Mouse (Mus musculus) lung, postnatal 25 days (tissue): ENCODE measurements around the gene Jtb.
A peak's percentile ranks its signal among the peaks of the same experiment; 100 is the strongest.
"Not testable (repeated sequence)": the region's sequence is repeated elsewhere in the genome, so short reads cannot be mapped to it uniquely, and the experiment has no call there.

Experiments used
- DNase-seq: peaks from one replicate; pipeline ENCODE4 v3.0.0; 2022; ENCODE audit warnings: low spot score

The Jtb gene

DNA sequence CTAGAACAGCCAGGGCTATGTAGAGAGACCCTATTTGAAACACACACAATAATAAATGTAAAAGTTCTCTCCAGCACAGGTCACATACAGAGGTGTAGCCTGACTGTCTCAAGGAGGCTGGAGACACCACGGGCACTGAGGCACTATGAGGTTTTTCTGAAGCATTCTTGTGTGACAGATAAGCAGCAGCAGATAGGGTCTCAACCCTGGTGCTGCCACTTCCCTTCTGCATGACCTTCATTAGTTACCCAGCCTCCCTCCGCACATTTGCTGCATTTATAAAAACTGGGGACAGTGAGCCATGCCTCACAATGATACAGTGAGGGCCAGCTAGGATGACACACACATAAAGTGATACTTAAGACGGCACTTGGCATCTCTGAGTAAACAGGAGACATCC is 8.5 kb upstream of the Jtb start:
- DNase-seq: no peak

DNA sequence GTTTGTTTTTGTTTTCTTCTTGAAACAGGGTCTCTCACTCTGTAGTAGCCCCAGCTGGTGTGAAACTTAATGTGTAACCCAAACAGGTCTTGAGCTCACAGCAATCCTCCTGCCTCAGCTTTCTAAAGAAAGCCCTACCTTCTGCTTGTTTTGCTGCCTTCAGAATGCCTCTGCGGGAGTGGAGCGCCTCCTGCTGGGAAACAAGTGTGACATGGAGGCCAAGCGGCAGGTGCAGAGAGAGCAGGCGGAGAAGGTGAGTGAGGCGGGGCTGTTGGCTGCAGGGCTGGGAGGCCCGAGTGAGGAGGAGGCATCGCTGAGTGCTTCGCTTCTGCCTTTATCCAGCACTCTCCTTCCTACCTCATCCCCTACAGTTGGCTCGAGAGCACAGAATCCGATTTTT is 7.1 kb upstream of the Jtb start:
- no peak for DNase-seq

DNA sequence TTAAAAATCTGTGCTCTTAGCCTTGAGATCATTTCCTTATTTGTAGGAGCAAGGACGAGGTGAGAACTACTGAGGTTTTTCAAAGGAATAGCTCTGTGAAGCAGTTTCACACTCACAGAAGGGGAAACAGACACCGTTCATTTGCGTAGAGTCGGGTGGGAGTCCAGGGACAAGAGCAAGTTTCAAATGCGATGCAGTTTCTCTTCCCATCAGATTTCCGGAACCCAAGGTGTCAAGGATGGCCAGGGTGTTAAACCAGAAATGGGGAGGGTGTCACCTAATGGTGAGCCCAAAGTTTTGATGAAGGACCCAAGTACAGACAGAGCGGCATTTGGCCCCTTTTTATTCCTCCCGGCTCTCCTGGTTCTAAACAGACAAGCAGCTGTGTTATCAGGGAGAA is 322 bp upstream of the Jtb start:
- no peak for DNase-seq

DNA sequence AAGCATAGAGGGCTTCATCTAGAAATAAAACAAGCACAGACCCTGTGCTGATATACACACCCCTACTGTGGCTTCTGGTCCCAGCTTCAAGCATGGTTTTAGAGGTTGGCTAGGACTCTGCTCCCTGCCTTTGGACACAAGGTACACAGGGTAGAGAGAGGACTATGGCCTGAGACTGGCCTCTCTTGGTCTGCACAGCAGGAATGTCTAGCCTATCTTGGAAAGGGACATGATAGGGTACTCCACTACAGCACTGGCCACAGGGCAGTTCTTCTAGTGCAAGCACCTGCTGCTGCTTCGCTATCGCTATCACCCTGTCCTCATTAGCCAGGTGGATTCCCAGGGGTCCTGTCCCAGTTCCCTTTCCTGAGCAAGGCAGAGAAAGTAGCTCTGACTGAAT is 9.9 kb downstream of the Jtb start:
- DNase-seq: no peak

DNA sequence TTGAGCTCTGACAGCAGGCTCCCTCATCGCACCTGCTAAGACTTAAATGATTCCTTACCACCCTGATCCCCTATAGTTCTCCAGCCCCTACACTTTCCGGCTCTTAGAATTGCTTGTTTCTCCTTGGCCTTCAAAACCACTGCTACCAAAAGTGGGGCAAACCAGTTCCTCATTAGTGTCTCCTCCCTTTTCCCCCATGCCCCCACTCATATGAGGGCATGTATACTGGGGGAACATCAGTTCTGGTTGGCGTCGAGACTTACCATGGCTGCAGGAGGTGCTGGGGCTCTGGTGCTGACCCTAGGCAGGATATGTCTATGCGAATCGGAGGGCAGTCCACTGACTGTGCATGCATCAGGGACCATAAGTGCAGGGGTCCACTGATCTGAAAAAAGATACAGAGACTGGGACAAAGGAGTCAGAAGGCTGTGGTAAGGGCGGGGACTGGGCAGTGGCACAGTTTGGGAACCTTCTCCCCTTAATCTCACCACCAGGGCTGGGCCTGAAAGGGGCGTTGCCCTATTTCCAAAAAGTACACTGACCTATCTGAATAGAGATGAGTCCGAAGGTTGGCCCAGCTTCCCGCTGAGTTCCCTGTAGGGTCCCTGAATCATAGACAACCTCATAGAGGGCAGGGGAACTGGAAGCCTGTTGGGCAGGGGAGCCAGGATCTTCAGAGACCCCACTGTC is 10.4 kb downstream of the Jtb start:
- DNase-seq: no peak

DNA sequence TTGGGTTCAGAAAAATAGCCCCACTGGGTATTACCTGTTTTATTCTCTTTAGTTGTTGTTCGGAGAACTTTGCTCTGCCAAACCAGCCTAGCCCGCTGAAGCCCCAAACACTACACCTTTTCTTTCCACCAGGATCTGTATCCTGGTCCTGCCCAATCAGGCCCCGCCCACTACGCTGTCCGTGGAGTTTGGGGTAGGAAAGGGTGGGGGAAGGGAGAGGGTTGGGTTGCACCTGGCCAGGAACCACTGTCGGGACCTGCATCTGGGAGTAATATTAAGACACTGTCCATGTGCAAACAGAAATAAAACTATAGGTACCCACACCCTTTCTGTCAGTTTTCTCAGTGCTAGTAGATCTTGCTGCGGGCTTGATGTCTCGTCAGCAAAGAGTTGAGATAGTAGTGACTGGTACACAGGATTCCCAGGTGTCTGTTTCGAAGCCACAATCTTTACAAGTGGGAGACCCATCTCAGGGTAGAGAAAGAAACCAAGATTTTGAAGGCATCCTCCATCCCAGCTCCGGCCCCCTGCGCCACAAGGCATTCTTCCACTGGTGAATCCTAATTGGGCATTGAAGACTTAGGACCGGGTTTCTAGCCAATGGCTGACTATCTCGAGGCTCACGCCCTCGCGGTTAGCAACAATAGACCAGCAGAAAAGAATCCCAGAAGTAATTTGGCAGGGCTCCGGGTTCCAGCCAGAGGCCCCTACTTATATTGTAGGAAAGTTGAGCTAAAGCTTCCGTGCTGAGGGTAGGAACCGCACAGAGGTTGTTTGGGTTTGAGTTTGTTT is 11.8 kb downstream of the Jtb start, which contains the start of gene Creb3l4:
Gene Creb3l4 (minus strand): TSS at position 529 of the 792 bp plus-strand sequence.
- peak; percentile 55 for DNase-seq

DNA sequence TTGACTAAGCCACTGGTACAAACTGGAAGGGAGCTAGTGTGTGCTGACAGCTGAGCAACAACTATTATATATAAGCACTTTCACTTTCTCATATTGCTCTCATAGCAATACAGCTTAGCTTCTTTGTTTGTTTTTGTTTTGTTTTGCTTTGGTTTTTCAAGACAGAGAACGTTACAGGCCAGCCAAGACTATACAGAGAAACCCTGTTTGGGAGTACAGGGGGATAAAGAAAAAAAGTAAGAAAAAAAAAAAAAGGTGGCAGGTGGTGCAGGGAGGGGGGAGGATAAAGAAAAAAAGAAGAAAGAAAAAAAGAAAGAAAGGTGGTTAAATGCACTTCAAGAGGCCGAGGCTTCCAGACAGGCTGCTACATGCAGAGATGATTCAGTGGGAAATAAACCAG is 14.0 kb downstream of the Jtb start:
- DNase-seq: no peak

DNA sequence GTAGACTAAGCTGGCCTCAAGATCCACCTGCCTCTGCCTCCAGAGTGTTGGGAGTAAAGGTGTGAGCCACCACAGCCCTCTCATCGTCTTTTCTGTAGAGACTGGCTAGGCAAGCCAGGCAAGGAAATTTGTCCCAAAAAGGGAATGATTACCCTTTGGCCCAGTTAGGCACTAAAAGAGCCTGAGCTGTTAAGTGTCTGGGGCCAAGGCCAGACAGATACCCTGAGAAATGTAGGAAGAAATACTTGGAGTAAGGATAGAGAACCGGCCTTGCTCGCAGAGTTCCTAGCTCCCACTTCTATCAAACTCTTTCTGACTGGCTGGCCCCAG is 16.2 kb downstream of the Jtb start:
- DNase-seq: no peak

DNA sequence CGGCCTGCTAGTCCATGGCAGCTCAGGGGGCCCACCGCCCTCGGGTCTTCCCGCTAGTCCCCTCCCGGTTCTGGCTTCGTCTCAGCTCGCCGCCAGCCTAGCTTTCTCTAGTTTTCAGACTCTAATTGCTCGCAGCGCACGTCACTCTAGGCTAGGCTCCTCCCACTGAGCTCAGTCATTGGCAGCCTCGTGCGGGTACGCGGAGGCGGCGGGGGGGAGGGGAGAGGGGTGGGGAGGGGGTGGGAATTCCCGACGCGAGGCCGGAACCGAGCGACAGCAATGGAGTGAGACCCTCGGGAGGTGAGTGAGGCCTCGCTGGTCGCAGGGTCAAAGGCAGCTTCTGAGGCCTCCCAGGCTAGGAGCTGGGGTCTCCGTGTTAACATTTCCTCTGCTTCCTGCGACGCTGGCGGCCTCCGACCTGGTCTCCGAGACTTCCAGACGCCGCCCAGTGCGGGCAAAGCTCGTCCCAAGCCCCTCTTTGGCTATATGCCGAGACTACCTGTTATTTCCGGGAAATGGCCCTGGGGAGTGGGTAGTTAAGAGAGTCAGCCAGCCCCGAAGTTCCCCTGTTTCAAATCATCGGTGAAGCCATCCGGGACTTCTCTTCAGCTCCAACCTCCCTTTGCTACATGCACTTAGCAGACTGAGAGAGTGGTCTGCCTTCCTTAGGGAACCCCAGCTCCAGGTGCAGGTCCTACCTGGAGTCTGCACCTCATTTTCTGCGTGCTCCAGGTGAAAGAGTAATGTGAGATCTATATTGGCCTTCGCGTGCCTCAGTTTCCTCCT is 16.8 kb downstream of the Jtb start, which contains the start of gene Slc39a1:
Gene Slc39a1 (plus strand): TSS at position 213 of the 786 bp plus-strand sequence.
- peak; percentile 96 for DNase-seq

DNA sequence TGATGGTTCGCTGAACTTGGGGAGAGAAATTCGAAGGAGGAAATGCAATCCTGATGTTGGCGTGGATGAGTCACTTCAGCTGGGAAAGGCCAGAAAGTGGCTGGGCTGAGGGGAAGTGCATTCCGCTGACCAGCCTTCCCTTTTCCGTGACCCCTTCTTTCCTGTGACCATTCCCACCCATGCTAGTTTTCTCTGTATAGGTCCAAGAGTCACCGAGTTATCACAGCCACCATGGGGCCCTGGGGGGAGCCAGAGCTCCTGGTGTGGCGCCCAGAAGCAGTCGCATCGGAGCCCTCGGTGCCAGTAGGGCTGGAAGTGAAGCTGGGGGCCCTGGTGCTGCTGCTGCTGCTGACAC is 17.3 kb downstream of the Jtb start:
- peak; percentile 51 for DNase-seq

DNA sequence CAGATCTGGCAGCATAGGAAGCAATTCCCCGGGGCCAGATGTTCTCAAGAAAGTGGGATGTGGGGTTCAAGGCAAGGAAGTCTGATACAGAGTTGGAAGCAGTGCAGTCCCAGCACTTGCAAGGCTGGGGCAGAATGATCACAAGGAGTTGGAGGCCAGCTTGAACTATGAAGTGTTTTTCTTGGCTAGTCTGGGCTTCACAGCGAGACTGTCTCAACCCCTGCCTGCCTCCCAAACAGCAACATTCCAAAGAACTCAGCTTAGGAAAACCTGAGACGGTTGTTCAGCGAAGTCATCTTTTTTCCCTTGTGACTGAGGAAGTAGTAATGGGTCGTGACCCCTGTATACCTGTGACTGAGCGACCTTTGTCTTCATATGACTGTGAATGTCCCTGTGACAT is 19.4 kb downstream of the Jtb start:
- no peak for DNase-seq

DNA sequence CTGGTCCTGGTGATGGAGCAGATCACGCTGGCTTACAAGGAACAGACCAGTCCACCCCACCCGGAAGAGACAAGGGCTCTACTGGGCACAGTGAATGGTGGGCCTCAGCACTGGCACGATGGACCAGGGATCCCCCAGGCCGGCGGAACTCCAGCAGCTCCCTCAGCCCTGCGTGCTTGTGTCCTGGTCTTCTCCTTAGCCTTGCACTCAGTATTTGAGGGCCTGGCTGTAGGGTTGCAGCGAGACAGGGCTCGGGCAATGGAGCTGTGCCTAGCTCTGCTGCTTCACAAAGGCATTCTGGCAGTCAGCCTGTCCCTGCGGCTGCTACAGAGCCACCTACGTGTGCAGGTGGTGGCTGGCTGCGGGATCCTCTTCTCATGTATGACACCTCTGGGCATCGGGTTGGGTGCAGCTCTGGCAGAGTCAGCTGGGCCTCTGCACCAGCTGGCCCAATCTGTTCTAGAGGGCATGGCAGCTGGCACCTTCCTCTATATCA is 20.4 kb downstream of the Jtb start:
- not testable (repeated sequence) for DNase-seq

DNA sequence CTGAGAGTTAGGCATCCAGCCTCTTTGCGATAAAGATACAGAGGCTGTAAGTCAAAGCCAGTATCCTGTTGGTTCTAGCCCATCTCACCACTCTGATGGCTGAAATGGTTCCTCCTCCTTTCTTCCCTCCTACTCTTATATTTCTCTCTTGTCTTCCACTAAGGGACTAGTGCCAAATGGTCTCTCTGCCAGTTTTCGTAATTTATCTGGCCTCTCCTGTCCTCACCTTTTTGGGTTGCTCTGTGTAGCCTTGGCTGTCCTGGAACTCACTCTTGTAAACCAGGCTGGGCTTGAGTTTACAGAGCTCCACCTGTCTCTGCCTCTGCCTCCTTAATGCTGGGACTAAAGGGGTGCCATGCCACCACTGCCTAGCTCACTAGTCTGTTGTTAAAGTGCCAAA is 21.3 kb downstream of the Jtb start:
- DNase-seq: not testable (repeated sequence)

DNA sequence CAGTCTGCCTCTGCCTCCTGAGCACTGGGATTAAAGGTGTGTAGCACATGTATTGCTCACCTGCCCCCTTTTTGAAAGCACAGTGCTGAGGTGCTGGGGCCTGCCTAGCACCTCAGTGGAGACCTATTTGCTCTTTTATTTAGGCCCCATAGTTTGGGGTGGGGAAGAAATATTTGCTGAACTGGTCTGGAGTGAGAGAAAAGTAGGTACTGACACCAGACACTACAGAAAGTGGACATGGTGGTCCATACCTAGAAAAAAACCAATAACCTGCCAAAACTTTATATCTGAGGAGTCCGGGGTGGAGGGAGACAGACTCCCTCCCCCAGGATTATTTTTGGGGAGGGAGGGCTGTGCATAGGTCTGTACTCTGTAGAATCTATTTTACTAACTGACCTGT is 21.8 kb downstream of the Jtb start:
- DNase-seq: not testable (repeated sequence)

DNA sequence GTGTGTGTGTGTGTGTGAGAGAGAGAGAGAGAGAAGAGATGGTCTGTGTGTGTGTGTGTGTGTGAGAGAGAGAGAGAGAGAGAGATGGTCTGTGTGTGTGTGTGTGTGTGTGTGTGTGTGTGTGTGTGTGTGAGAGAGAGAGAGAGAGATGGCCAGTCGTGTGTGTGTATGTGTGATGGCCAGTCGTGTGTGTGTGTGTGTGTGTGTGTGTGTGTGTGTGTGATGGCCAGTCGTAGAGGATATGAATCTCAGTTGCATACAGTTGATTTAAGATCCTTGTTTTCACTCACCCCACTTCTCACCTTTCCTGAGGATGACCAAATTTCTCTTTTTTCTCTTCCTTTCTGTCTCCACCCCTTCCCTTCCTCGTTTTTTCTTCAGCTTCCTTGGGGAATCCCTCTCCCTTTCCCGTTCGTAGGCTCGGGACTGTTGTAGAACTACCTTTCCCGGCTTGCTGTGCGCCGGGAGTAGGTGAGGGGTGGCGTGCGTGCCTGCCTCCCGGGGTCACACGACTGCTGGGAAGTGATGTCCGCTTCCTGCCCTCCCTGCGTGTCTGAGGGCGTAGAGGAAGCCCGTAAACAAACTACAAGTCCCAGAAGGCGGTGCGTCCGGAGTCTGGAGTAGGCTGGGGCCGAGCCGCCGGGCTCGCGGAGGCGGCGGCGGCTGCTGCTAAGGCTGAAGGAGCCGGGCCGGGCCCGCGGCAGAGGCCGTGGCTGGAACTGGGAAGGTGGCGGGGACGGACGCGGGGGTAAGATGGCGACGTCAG is 22.4 kb downstream of the Jtb start, which contains the start of gene Crtc2:
Gene Crtc2 (plus strand): TSS at position 511 of the 766 bp plus-strand sequence.
- DNase-seq: peak; percentile 99

DNA sequence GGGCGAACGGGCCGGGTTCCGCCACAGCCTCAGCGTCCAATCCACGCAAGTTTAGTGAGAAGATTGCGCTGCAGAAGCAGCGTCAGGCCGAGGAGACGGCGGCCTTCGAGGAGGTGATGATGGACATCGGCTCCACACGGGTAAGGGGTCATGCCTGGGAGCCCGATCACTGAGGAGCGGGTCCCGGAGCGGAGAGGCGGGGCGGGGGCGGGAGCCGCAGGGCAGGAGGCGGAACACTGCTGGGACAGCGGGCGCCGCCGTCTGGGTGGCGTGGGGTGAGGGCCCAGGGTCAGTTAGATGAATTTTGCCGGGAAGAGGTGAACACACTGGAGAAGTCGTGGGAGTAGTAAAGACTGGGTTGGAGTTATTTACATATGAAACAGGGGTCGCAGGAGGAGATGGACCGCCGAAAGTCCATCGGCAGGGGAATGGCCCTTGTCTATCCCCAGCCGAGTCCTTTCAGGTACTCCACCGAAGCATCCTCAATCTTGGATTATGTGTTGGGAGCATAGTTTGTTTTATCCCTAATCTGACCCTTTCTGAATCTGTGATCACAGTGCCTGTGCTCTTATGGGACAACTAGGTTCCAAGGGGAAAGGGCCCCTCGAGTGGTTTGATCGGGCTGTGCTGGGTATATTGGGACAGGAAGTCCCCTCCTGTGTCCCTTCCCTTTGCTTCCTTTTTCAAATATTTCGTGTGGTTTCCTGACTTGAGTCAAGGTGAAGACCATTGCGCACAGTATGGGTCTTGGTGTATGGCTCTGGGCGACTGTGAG is 23.2 kb downstream of the Jtb start:
- DNase-seq: peak; percentile 34

DNA sequence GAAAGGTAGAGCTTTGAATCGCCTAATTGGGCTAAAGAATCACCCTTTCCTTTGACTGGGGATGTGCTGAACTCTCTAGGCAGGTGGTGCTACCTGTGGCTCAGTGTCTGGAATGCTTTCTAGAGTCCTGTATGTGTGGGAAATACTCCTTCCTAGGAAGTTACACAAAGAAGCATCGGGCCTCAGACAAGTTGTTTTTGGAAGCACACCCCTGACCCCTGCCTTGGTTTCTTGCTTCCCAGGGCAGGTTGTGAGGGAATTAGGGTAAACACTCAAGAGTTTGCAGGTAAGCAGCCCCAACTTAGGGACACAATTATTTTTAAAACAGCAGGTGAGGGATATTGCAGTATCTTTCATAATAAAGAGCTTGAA is 23.8 kb downstream of the Jtb start:
- DNase-seq: no peak

DNA sequence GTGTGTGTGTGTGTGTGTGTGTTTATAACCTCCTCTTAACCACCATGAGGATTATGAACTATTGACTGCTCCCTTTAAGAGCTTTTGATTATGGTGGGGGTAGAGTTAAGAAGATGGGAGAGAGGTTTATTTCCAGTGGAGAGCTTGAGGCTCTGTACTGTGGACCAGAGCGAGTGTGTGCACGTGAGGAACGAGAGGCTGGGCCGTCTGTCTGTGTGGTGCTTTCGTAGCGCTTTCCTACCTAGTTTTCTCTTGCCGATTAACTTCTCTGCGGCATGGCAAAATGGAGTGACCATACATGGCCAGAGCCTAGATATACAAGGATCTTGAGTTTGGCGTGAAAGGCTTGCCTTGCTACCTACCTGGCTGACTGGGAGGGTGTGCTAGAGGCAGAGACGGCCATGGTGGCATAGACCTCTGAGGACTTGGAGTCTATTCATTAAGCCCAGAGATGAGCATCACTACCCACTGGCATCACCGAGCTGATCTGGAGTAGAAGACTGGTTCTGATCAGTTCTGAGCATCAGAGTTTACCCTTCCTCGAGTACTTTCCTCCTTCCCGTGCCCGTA is 24.5 kb downstream of the Jtb start:
- DNase-seq: no peak

DNA sequence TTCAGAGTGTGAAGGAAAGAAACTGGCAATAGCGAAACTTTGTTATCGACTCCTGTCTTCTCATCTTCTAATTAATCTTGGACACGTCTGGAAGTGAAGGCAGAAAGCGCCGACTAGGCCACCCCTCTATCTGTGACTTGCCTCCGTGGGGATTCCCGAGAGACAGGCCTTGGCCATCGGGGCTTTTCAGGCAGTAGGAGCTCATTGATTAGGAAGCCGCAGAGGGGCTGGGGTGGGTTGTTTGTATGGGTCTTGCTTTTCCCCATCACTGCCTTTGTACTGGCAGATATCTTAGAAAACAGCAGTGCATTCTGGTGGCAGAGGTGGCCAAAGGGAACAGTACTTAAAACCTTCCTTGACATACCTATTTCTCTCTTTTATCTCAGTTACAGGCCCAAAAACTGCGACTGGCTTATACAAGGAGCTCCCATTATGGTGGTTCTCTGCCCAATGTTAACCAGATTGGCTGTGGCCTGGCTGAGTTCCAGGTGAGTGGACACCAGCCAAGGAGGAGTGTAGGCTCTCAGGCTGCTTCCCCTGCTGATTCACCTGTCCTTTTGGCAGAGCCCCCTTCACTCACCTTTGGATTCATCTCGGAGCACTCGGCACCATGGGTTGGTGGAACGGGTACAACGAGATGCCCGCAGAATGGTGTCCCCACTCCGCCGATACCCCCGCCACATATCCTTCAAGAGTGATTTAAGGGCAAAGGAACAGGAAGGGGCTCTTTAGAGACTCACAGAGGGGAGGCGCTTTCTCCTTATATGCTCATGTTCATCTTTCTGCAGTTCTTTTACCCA is 25.5 kb downstream of the Jtb start:
- no peak for DNase-seq

DNA sequence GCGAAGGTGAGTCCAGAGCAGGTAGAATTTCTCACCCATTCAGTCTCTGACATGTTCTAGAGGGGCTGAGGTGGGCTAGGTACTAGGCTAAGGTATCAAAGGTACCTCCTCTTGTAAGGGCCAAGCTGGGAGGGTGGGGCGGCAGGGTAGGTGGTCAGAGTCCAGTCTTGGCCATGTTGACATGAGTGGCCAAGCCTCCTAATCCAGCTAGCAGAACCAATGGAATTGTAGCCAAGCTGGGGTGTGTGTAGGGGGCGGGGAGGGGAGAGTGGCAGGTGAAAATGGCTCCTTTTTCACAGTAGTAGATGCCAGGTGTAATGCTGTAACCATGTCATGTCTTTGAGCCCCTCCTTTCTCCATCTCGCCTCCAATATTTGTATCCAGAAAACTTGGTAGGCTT is 27.1 kb downstream of the Jtb start:
- no peak for DNase-seq
